Mouse (Mus musculus) midbrain, postnatal 0 days (tissue): ENCODE results near the gene Acd. TPM values are rescaled to one million over a fixed set of nuclear protein-coding genes. Genes with fewer than 3 reads are reported as not detected.

ENCODE experiments used
- ATAC-seq: fragments of 200-750 bp; cut with Nextera tagmentation; 2 replicates; pipeline ENCODE4 v1.8.0; 2017; ENCODE audit warnings: moderate number of reproducible peaks, mild to moderate bottlenecking, moderate TSS enrichment, moderate library complexity; ENCODE audit not compliant: low FRiP score
- DNase-seq: peaks from one replicate; pipeline ENCODE4 v3.0.0-alpha.2; 2015; ENCODE audit warnings: low spot score
- H3K27ac ChIP-seq: fragments of 300-500 bp; sonication (generic); 2 replicates; pipeline ENCODE4 v1.5.1; 2014; ENCODE audit warnings: low read depth, mild to moderate bottlenecking, low read length, mixed read lengths
- H3K27me3 ChIP-seq: fragments of 300-500 bp; sonication (generic); 2 replicates; pipeline ENCODE4 v1.6.1; 2014; ENCODE audit warnings: low read length, control low read depth, mixed read lengths; ENCODE audit not compliant: insufficient read depth
- H3K36me3 ChIP-seq: fragments of 300-500 bp; sonication (generic); 2 replicates; pipeline ENCODE4 v1.6.1; 2014; ENCODE audit warnings: low read length, control low read depth, mixed read lengths; ENCODE audit not compliant: insufficient read depth
- H3K4me1 ChIP-seq: fragments of 300-500 bp; sonication (generic); 2 replicates; pipeline ENCODE4 v1.6.1; 2014; ENCODE audit warnings: mild to moderate bottlenecking, control low read depth, antibody characterized with exemption, low read length, mixed read lengths; ENCODE audit not compliant: insufficient read depth
- H3K4me2 ChIP-seq: fragments of 300-500 bp; sonication (generic); 2 replicates; pipeline ENCODE4 v1.6.1; 2014; ENCODE audit warnings: low read depth, mild to moderate bottlenecking, low read length, mixed read lengths; ENCODE audit not compliant: poor library complexity, severe bottlenecking
- H3K4me3 ChIP-seq: fragments of 300-500 bp; sonication (generic); 2 replicates; pipeline ENCODE4 v1.5.1; 2014; ENCODE audit warnings: low read depth, mild to moderate bottlenecking, low read length, moderate library complexity
- H3K9ac ChIP-seq: fragments of 300-500 bp; sonication (generic); replicated peaks from 2 replicates; pipeline ENCODE4 v1.6.1; 2014; ENCODE audit warnings: mild to moderate bottlenecking, low read length, moderate library complexity, mixed read lengths; ENCODE audit not compliant: poor library complexity, severe bottlenecking
- H3K9me3 ChIP-seq: fragments of 300-500 bp; sonication (generic); 2 replicates; pipeline ENCODE4 v1.6.1; 2016; ENCODE audit warnings: low read length, control low read depth
- CTCF ChIP-seq: IDR thresholded peaks from 2 replicates; pipeline ENCODE4 v1.5.1; 2016; ENCODE audit warnings: antibody characterized with exemption, mild to moderate bottlenecking
- WGBS: fragments of 180-500 bp; shearing (Covaris S2); extraction: QIAGEN DNeasy Blood & Tissue Kit; methylation state at CpG from one replicate; pipeline ENCODE4 v1.1.7; 2014; 5-methylcytosine and 5-hydroxymethylcytosine counted together
- polyA plus RNA-seq: library from polyadenylated mRNA; unstranded; fragments of >200 nt; fragmentation: Nextera tagmentation; extraction: Ambion mirVana; gene quantifications from 2 replicates; pipeline ENCODE4 v1.2.1, GENCODE M21; 2015
- total RNA-seq: library from RNA; depleted of rRNA; stranded (reverse); fragments of >200 nt; gene quantifications from 2 replicates; pipeline ENCODE4 v1.2.3, GENCODE M21; 2014; rRNA removed

Gene Acd
- 20.6 and 32.0 TPM in 2 replicates for total RNA-seq
- 84.7 and 93.0 TPM in 2 replicates for polyA plus RNA-seq

GRCm38 (mm10) chr8:105700966-105701824, at the start of gene Acd, which contains the start of gene Pard6a:
TSS of gene Acd (minus strand) at chr8:105701102.
TSS of gene Pard6a (plus strand) at chr8:105701148.
- peak; percentile 19; the same call in 1 of the 2 replicates for TF ChIP-seq CTCF
- H3K36me3 ChIP-seq, result peaks cover 40% of the 10 kb centered on the region
- H3K27ac ChIP-seq, result peak within 1 kb of the TSS; percentile 86
- peak within 1 kb of the TSS; percentile 65 for H3K9ac ChIP-seq
- H3K4me1 ChIP-seq, result 0 out of 2 replicates have a peak, but pooled peaks cover 10% of the 10 kb centered on the region
- no peaks in the 10 kb centered on the region for H3K27me3 ChIP-seq
- H3K4me3 ChIP-seq, result peak within 1 kb of the TSS; percentile 67
- ATAC-seq (peak; percentile 79), DNase-seq (peak; percentile 96)
- no peaks in the 10 kb centered on the region for H3K9me3 ChIP-seq
- under 1% methylated on average over 60 of the region's 60 CpGs for WGBS
- peak within 1 kb of the TSS; percentile 96 for H3K4me2 ChIP-seq

GRCm38 (mm10) chr8:105750606-105751005, 49.7 kb upstream of the Acd start:
- H3K27me3 ChIP-seq, result no peaks in the 10 kb centered on the region
- H3K4me2 ChIP-seq, result peak overlapping the region; percentile 29
- ATAC-seq (no peak), DNase-seq (peak; percentile 72)
- H3K36me3 ChIP-seq, result no peaks in the 10 kb centered on the region
- no peaks in the 10 kb centered on the region for H3K9me3 ChIP-seq
- no peak for TF ChIP-seq CTCF
- H3K9ac ChIP-seq, result 0 out of 2 replicates have a peak overlapping the region, but pooled peaks have one; percentile 13
- 13% methylated on average over 11 of the region's 11 CpGs for WGBS
- H3K27ac ChIP-seq, result no peak overlapping the region
- no peak overlapping the region for H3K4me3 ChIP-seq
- H3K4me1 ChIP-seq, result peaks cover 10% of the 10 kb centered on the region; the same call in 1 of the 2 replicates

GRCm38 (mm10) chr8:105743301-105743700, 42.4 kb upstream of the Acd start:
- 95% methylated on average over 4 of the region's 4 CpGs for WGBS
- no peak for DNase-seq

GRCm38 (mm10) chr8:105739216-105739615, 38.3 kb upstream of the Acd start:
- Histone ChIP-seq H3K4me1 (no peaks in the 10 kb centered on the region), H3K27me3 (no peaks in the 10 kb centered on the region), H3K4me2 (no peak overlapping the region), H3K27ac (no peak overlapping the region), H3K4me3 (no peak overlapping the region), H3K9me3 (no peaks in the 10 kb centered on the region), H3K36me3 (no peaks in the 10 kb centered on the region), H3K9ac (no peak overlapping the region)
- 92% methylated on average over 5 of the region's 5 CpGs for WGBS
- no peak for DNase-seq
- TF ChIP-seq CTCF, result no peak
- ATAC-seq, result no peak

More at GRCm38 (mm10) chr8:105743301-105743700, 42.4 kb upstream of the Acd start:
- Histone ChIP-seq H3K9me3 (no peaks in the 10 kb centered on the region), H3K4me2 (no peak overlapping the region), H3K4me3 (no peak overlapping the region), H3K4me1 (no peaks in the 10 kb centered on the region), H3K27ac (no peak overlapping the region), H3K36me3 (no peaks in the 10 kb centered on the region), H3K9ac (no peak overlapping the region), H3K27me3 (no peaks in the 10 kb centered on the region)
- no peak for TF ChIP-seq CTCF
- no peak for ATAC-seq

- ATAC-seq (no peak), DNase-seq (no peak)
- Histone ChIP-seq H3K36me3 (peaks cover 14% of the 10 kb centered on the region), H3K4me1 (no peaks in the 10 kb centered on the region), H3K9ac (no peak overlapping the region), H3K4me3 (no peak overlapping the region), H3K4me2 (no peak overlapping the region), H3K27ac (no peak overlapping the region), H3K9me3 (no peaks in the 10 kb centered on the region), H3K27me3 (no peaks in the 10 kb centered on the region)
- no peak for TF ChIP-seq CTCF
- WGBS, result 93% methylated on average over 5 of the region's 5 CpGs
These were observed 31.3 kb upstream of the Acd start for GRCm38 (mm10) chr8:105732186-105732585.
